Mouse (Mus musculus): ENCODE measurements around the gene Efcab3. TPM values are rescaled to one million over a fixed set of nuclear protein-coding genes. Genes with fewer than 3 reads are reported as not detected.

The Efcab3 gene
- total and polyA plus RNA-seq, 3 experiments: not detected

GRCm38 (mm10) chr11:105126520-105127029, 63.2 kb downstream of the Efcab3 start:
- Histone ChIP-seq H3K9me3 (replicated peaks; ENCODE audit: insufficient read depth, low read length) (no peaks in the 10 kb centered on the region), H3K36me3 (ENCODE audit: control insufficient read depth in 1 of 2, insufficient read depth in 2 of 2, low read length in 2 of 2) (peaks cover 12 to 15% of the 10 kb centered on the region in 2 experiments), H3K4me3 (ENCODE audit: control insufficient read depth in 1 of 2, insufficient read depth in 1 of 2, low read depth in 2 of 2, low read length in 2 of 2) (peak overlapping the region; percentile 80 to 87), H3K4me1 (ENCODE audit: control insufficient read depth in 1 of 2, insufficient read depth in 2 of 2, low read length in 2 of 2) (peaks cover 0 to 12% of the 10 kb centered on the region in 2 experiments; a peak in 3 of 4 replicates), H3K9ac (ENCODE audit: control insufficient read depth, low read depth, low read length, poor library complexity, severe bottlenecking) (peak overlapping the region; percentile 81), H3K79me2 (ENCODE audit: control insufficient read depth, insufficient read depth, low read length, poor library complexity) (peaks cover 30% of the 10 kb centered on the region), H3K27me3 (ENCODE audit: control insufficient read depth in 1 of 2, insufficient read depth in 2 of 2, low read length in 2 of 2) (no peaks in the 10 kb centered on the region), H3K27ac (ENCODE audit: control insufficient read depth, low read depth, low read length) (peak overlapping the region; percentile 13)
- no peak for DNase-seq (ENCODE audit: low read depth, low spot score)
- no peak for TF ChIP-seq MEF2A (IDR thresholded peaks at IDR 0.05; ENCODE audit: extremely low read depth, insufficient replicate concordance, low read depth, low read length, poor library complexity, severe bottlenecking)
- TF ChIP-seq POLR2A (IDR thresholded peaks at IDR 0.05; ENCODE audit: control insufficient read depth in 1 of 2, insufficient read depth in 1 of 2, low read depth in 1 of 2, low read length in 2 of 2, poor library complexity in 1 of 2): peak in 1 of 2 experiments; percentile 87; a peak in 1 of 4 replicates
- TF ChIP-seq CHD2 (IDR thresholded peaks at IDR 0.05; ENCODE audit: low read length): no peak
- peak; percentile 100; the same call in 1 of the 2 replicates for TF ChIP-seq MXI1 (IDR thresholded peaks at IDR 0.05; ENCODE audit: low read depth, low read length)
- TF ChIP-seq ZC3H11A (IDR thresholded peaks at IDR 0.05; ENCODE audit: low read depth, low read length): no peak
- no peak for TF ChIP-seq GABPA (IDR thresholded peaks at IDR 0.05; ENCODE audit: low read depth, low read length)
- TF ChIP-seq ETS1 (IDR thresholded peaks at IDR 0.05; ENCODE audit: low read depth, low read length): 0 out of 2 replicates have a peak, but pooled peaks have one; percentile 8
- TF ChIP-seq TCF12 (IDR thresholded peaks at IDR 0.05; ENCODE audit: low read depth, low read length): peak; percentile 3; the same call in 1 of the 2 replicates
- no peak for TF ChIP-seq RAD21 (IDR thresholded peaks at IDR 0.05; ENCODE audit: low read depth, low read length)
- TF ChIP-seq EP300 (IDR thresholded peaks at IDR 0.05; ENCODE audit: low read depth in 1 of 2, low read length in 2 of 2): 0 out of 4 replicates have a peak, but pooled peaks of 1 of the 2 experiments have one; percentile 4
- 0 out of 2 replicates have a peak, but pooled peaks have one; percentile 11 for TF ChIP-seq USF1 (IDR thresholded peaks at IDR 0.05; ENCODE audit: low read depth, low read length)
- 0 out of 2 replicates have a peak, but pooled peaks have one; percentile 1 for TF ChIP-seq KAT2A (conservative IDR thresholded peaks at IDR 0.05; ENCODE audit: low read depth, low read length)
- no peak for TF ChIP-seq ZNF384 (IDR thresholded peaks at IDR 0.05; ENCODE audit: low read depth, low read length)
- no peak; the same call in 1 of the 2 replicates for TF ChIP-seq NELFE (IDR thresholded peaks at IDR 0.05; ENCODE audit: low read depth, low read length)
- TF ChIP-seq MAX (IDR thresholded peaks at IDR 0.05; ENCODE audit: low read length): no peak
- TF ChIP-seq BHLHE40 (IDR thresholded peaks at IDR 0.05; ENCODE audit: borderline replicate concordance, low read depth, low read length): no peak
- TF ChIP-seq E2F4 (IDR thresholded peaks at IDR 0.05; ENCODE audit: borderline replicate concordance, low read depth, low read length): no peak
- TF ChIP-seq POLR2AphosphoS2 (IDR thresholded peaks at IDR 0.05; ENCODE audit: low read length): no peak
- TF ChIP-seq MYC (IDR thresholded peaks at IDR 0.05; ENCODE audit: low read depth, low read length): no peak
- no peak for TF ChIP-seq CHD1 (IDR thresholded peaks at IDR 0.05; ENCODE audit: low read depth, low read length)
- TF ChIP-seq RCOR1 (IDR thresholded peaks at IDR 0.05; ENCODE audit: low read depth, low read length): no peak
